Mouse (Mus musculus): ENCODE measurements at regions not wholly inside any gene's neighbourhood (a gene's known extent, or its start where the extent isn't known, plus 50 kb on each side); places are given as distances from the start of the nearest gene placed in this dataset.
"Not testable (repeated sequence)": the region's sequence is repeated elsewhere in the genome, so short reads cannot be mapped to it uniquely, and the experiment has no call there.

GRCm38 (mm10) chr2:64417129-64417528, 319.3 kb upstream of the Fign start:
- DNase-seq: not testable (repeated sequence)

- DNase-seq: no peak
Measured at GRCm38 (mm10) chr2:64413846-64414245, 316.0 kb upstream of the Fign start.

GRCm38 (mm10) chr2:64413263-64413662, 315.4 kb upstream of the Fign start:
- no peak for DNase-seq

- DNase-seq: no peak
Measured at GRCm38 (mm10) chr2:64395946-64396345, 298.1 kb upstream of the Fign start.

GRCm38 (mm10) chr2:64394619-64395294, 296.9 kb upstream of the Fign start:
- no peak for DNase-seq

GRCm38 (mm10) chr2:64394199-64394598, 296.4 kb upstream of the Fign start:
- no peak for DNase-seq

GRCm38 (mm10) chr2:64369791-64370190, 272.0 kb upstream of the Fign start:
- DNase-seq: no peak

- no peak for DNase-seq
Measured at GRCm38 (mm10) chr2:64367188-64367587, 269.4 kb upstream of the Fign start.

GRCm38 (mm10) chr2:64366528-64366927, 268.7 kb upstream of the Fign start:
- DNase-seq: no peak

- no peak for DNase-seq
Measured at GRCm38 (mm10) chr2:64356286-64356685, 258.4 kb upstream of the Fign start.

GRCm38 (mm10) chr2:64325499-64325898, 227.7 kb upstream of the Fign start:
- DNase-seq: no peak
